Mouse (Mus musculus) kidney, postnatal 0 days (tissue): ENCODE measurements around the gene Opn1mw. TPM values are rescaled to one million over a fixed set of nuclear protein-coding genes. Genes with fewer than 3 reads are reported as not detected.
"Not testable (repeated sequence)": the region's sequence is repeated elsewhere in the genome, so short reads cannot be mapped to it uniquely, and the experiment has no call there.

ENCODE experiments used
- ATAC-seq: fragments of 200-750 bp; cut with Nextera tagmentation; replicated peaks from 2 replicates; pipeline ENCODE4 v1.8.0; 2017; ENCODE audit warnings: low read depth, moderate number of reproducible peaks, moderate TSS enrichment, moderate library complexity; ENCODE audit not compliant: low FRiP score
- DNase-seq: peaks from one replicate; pipeline ENCODE4 v3.0.0-alpha.2; 2016; ENCODE audit warnings: low spot score
- H3K27ac ChIP-seq: fragments of 300-500 bp; sonication (generic); 2 replicates; pipeline ENCODE4 v1.5.1; 2014; ENCODE audit warnings: mild to moderate bottlenecking
- H3K27me3 ChIP-seq: fragments of 300-500 bp; sonication (generic); 2 replicates; pipeline ENCODE4 v1.6.1; 2014; ENCODE audit warnings: low read length, mixed read lengths; ENCODE audit not compliant: insufficient read depth
- H3K36me3 ChIP-seq: fragments of 300-500 bp; sonication (generic); 2 replicates; pipeline ENCODE4 v1.6.1; 2014; ENCODE audit warnings: low read length, mixed read lengths; ENCODE audit not compliant: insufficient read depth
- H3K4me1 ChIP-seq: fragments of 300-500 bp; sonication (generic); replicated peaks from 2 replicates; pipeline ENCODE4 v1.6.1; 2014; ENCODE audit warnings: antibody characterized with exemption, low read length, mixed read lengths; ENCODE audit not compliant: insufficient read depth
- H3K4me2 ChIP-seq: fragments of 300-500 bp; sonication (generic); 2 replicates; pipeline ENCODE4 v1.6.1; 2014; ENCODE audit warnings: mild to moderate bottlenecking, low read length, moderate library complexity, mixed read lengths
- H3K4me3 ChIP-seq: fragments of 300-500 bp; sonication (generic); replicated peaks from 2 replicates; pipeline ENCODE4 v1.5.1; 2014; ENCODE audit warnings: low read depth, low read length
- H3K9ac ChIP-seq: fragments of 300-500 bp; sonication (generic); 2 replicates; pipeline ENCODE4 v1.6.1; 2014; ENCODE audit warnings: low read depth, low read length
- H3K9me3 ChIP-seq: fragments of 300-500 bp; sonication (generic); replicated peaks from 2 replicates; pipeline ENCODE4 v1.6.1; 2016; ENCODE audit warnings: low read length, inconsistent platforms, mixed read lengths
- CTCF ChIP-seq: IDR thresholded peaks from 2 replicates; pipeline ENCODE4 v1.5.1; 2016; ENCODE audit warnings: antibody characterized with exemption, low read depth, mild to moderate bottlenecking, moderate library complexity
- WGBS: fragments of 180-500 bp; shearing (Covaris S2); extraction: QIAGEN DNeasy Blood & Tissue Kit; methylation state at CpG from one replicate; pipeline ENCODE4 v1.1.7; 2014; 5-methylcytosine and 5-hydroxymethylcytosine counted together
- polyA plus RNA-seq: library from polyadenylated mRNA; unstranded; fragments of >200 nt; fragmentation: Nextera tagmentation; extraction: Ambion mirVana; gene quantifications from 2 replicates; pipeline ENCODE4 v1.2.1, GENCODE M21; 2015

The Opn1mw gene
- polyA plus RNA-seq, 1 experiment from 2014 or later = not detected

GRCm38 (mm10) chrX:74105916-74106315 lies 21.3 kb upstream of the Opn1mw start:
- TF ChIP-seq CTCF = no peak
- 31% methylated on average over 2 of the region's 2 CpGs for WGBS
- ATAC-seq = no peak

GRCm38 (mm10) chrX:74108747-74109146 lies 18.5 kb upstream of the Opn1mw start:
- DNase-seq = no peak
- Histone ChIP-seq H3K4me2 (no peak overlapping the region), H3K4me1 (no peaks in the 10 kb centered on the region), H3K36me3 (no peaks in the 10 kb centered on the region), H3K27me3 (no peaks in the 10 kb centered on the region), H3K27ac (no peak overlapping the region), H3K9me3 (no peaks in the 10 kb centered on the region), H3K9ac (no peak overlapping the region), H3K4me3 (no peak overlapping the region)
- WGBS = 41% methylated on average over 3 of the region's 3 CpGs
- TF ChIP-seq CTCF = no peak
- ATAC-seq = no peak

More at GRCm38 (mm10) chrX:74105916-74106315, 21.3 kb upstream of the Opn1mw start:
- Histone ChIP-seq H3K4me3 (no peak overlapping the region), H3K36me3 (no peaks in the 10 kb centered on the region), H3K4me1 (no peaks in the 10 kb centered on the region), H3K9ac (no peak overlapping the region), H3K9me3 (no peaks in the 10 kb centered on the region), H3K27me3 (no peaks in the 10 kb centered on the region), H3K27ac (no peak overlapping the region), H3K4me2 (no peak overlapping the region)
- DNase-seq = no peak

GRCm38 (mm10) chrX:74114036-74114435 lies 13.2 kb upstream of the Opn1mw start:
- TF ChIP-seq CTCF = no peak
- H3K9me3 ChIP-seq = no peaks in the 10 kb centered on the region
- no peak for ATAC-seq

GRCm38 (mm10) chrX:74115511-74115910 lies 11.8 kb upstream of the Opn1mw start:
- no peaks in the 10 kb centered on the region for H3K9me3 ChIP-seq
- no peaks in the 10 kb centered on the region for H3K4me1 ChIP-seq
- peak overlapping the region; percentile 43 for H3K4me2 ChIP-seq
- no peak overlapping the region for H3K27ac ChIP-seq
- ATAC-seq (peak; percentile 82), DNase-seq (peak; percentile 68)
- H3K27me3 ChIP-seq = no peaks in the 10 kb centered on the region
- no peak overlapping the region for H3K9ac ChIP-seq
- H3K4me3 ChIP-seq = peak overlapping the region; percentile 18
- peak; percentile 65 for TF ChIP-seq CTCF
- 25% methylated on average over 10 of the region's 10 CpGs for WGBS
- no peaks in the 10 kb centered on the region for H3K36me3 ChIP-seq

More at GRCm38 (mm10) chrX:74114036-74114435, 13.2 kb upstream of the Opn1mw start:
- Histone ChIP-seq H3K4me1 (no peaks in the 10 kb centered on the region), H3K4me3 (no peak overlapping the region), H3K9ac (no peak overlapping the region), H3K36me3 (no peaks in the 10 kb centered on the region), H3K27ac (no peak overlapping the region), H3K4me2 (no peak overlapping the region), H3K27me3 (no peaks in the 10 kb centered on the region)
- no peak for DNase-seq

- TF ChIP-seq CTCF = peak; percentile 40
- no peak for DNase-seq
- Histone ChIP-seq H3K36me3 (no peaks in the 10 kb centered on the region), H3K27me3 (no peaks in the 10 kb centered on the region), H3K9me3 (no peaks in the 10 kb centered on the region), H3K4me3 (no peak overlapping the region), H3K4me2 (no peak overlapping the region), H3K27ac (no peak overlapping the region), H3K9ac (no peak overlapping the region), H3K4me1 (no peaks in the 10 kb centered on the region)
- WGBS = 62% methylated on average over 2 of the region's 2 CpGs
- no peak for ATAC-seq
Observed at GRCm38 (mm10) chrX:74124975-74125374, 2.3 kb upstream of the Opn1mw start.

GRCm38 (mm10) chrX:74135263-74135662 lies 8.0 kb downstream of the Opn1mw start, which contains the start of gene Mecp2:
TSS of gene Mecp2 (minus strand) at chrX:74135363.
- 22% methylated on average over 1 of the region's 1 CpGs for WGBS
- ATAC-seq, H3K27me3 ChIP-seq, H3K27ac ChIP-seq, H3K4me1 ChIP-seq, DNase-seq, H3K4me3 ChIP-seq, H3K36me3 ChIP-seq, H3K9ac ChIP-seq, H3K4me2 ChIP-seq, H3K9me3 ChIP-seq: not testable (repeated sequence)

GRCm38 (mm10) chrX:74167738-74168137 lies 40.5 kb downstream of the Opn1mw start, which contains the start of gene Tex28:
TSS of gene Tex28 (minus strand) at chrX:74167838.
- Histone ChIP-seq H3K27me3 (no peaks in the 10 kb centered on the region), H3K4me2 (no peak within 1 kb of the TSS), H3K36me3 (no peaks in the 10 kb centered on the region), H3K4me3 (no peak within 1 kb of the TSS), H3K9me3 (no peaks in the 10 kb centered on the region), H3K9ac (no peak within 1 kb of the TSS), H3K4me1 (no peaks in the 10 kb centered on the region), H3K27ac (no peak within 1 kb of the TSS)
- no peak for ATAC-seq
- no peak for TF ChIP-seq CTCF
- 90% methylated on average over 1 of the region's 1 CpGs for WGBS
- DNase-seq = no peak
